Mouse (Mus musculus) forebrain, embryonic 10.5 days (tissue): ENCODE data around the gene Gtpbp2. TPM values are rescaled to one million over a fixed set of nuclear protein-coding genes. Genes with fewer than 3 reads are reported as not detected.

ENCODE experiments used
- DNase-seq: peaks from one replicate; pipeline ENCODE4 v3.0.0-alpha.2; 2017; ENCODE audit warnings: low spot score; ENCODE audit errors: extremely low spot score
- H3K27ac ChIP-seq: fragments of 300-500 bp; sonication (generic); 2 replicates; pipeline ENCODE4 v1.5.1; 2016; ENCODE audit warnings: mild to moderate bottlenecking
- H3K27me3 ChIP-seq: fragments of 300-500 bp; sonication (generic); 2 replicates; pipeline ENCODE4 v1.6.1; 2016; ENCODE audit warnings: mild to moderate bottlenecking; ENCODE audit not compliant: poor library complexity, severe bottlenecking
- H3K36me3 ChIP-seq: fragments of 300-500 bp; sonication (generic); replicated peaks from 2 replicates; pipeline ENCODE4 v1.6.1; 2016; ENCODE audit warnings: mild to moderate bottlenecking, moderate library complexity
- H3K4me1 ChIP-seq: fragments of 300-500 bp; sonication (generic); 2 replicates; pipeline ENCODE4 v1.6.1; 2016
- H3K4me3 ChIP-seq: fragments of 300-500 bp; sonication (generic); 2 replicates; pipeline ENCODE4 v1.5.1; 2016; ENCODE audit warnings: mild to moderate bottlenecking, moderate library complexity
- H3K9me3 ChIP-seq: fragments of 300-500 bp; sonication (generic); 2 replicates; pipeline ENCODE4 v1.6.1; 2016; ENCODE audit warnings: mild to moderate bottlenecking, moderate library complexity
- WGBS: fragments of 180-500 bp; shearing (Covaris S2); methylation state at CpG from one replicate; pipeline ENCODE4 v1.1.7; 2016; 5-methylcytosine and 5-hydroxymethylcytosine counted together
- polyA plus RNA-seq: library from polyadenylated mRNA; unstranded; fragments of >200 nt; fragmentation: Nextera tagmentation; extraction: Ambion mirVana; gene quantifications from 2 replicates; pipeline ENCODE4 v1.2.1, GENCODE M21; 2016

Gtpbp2 gene
- polyA plus RNA-seq, 1 experiment from 2014 or later = 30.0 TPM

DNA sequence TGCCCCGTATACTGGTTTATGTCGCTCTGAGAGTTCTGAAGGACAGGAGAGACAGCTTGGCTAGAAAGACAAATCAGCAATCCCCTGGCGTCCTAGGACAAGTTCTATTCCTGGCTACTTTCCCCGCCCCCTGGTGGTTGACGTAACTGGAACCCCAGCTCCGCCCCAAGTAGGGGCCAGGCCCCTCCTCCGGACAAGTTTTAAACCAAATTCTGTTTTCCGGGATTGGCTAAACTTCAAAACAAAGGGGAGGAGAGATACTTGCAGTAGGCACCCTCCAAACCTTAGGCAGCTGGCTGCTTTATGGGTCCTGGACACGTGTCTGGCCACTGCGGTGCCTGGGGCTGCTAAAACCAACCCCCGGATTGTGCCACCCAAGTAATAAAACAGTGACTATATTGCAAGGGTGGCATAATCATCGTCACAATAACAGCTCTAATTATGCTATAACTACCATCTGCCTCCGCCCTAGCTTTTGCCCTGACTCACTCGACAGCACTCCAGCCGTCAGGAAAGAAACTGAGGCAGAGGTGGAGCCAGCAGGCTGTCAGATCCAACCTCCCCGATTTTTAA lies 656 bp upstream of the Gtpbp2 start:
- H3K4me1 ChIP-seq = peaks cover 31% of the 10 kb centered on the region
- no peaks in the 10 kb centered on the region for H3K27me3 ChIP-seq
- peak overlapping the region; percentile 92 for H3K27ac ChIP-seq
- H3K36me3 ChIP-seq = peaks cover 28% of the 10 kb centered on the region
- peak overlapping the region; percentile 88 for H3K4me3 ChIP-seq
- DNase-seq = peak; percentile 85
- no peaks in the 10 kb centered on the region for H3K9me3 ChIP-seq
- 0% methylated on average over 16 of the region's 16 CpGs for WGBS

DNA sequence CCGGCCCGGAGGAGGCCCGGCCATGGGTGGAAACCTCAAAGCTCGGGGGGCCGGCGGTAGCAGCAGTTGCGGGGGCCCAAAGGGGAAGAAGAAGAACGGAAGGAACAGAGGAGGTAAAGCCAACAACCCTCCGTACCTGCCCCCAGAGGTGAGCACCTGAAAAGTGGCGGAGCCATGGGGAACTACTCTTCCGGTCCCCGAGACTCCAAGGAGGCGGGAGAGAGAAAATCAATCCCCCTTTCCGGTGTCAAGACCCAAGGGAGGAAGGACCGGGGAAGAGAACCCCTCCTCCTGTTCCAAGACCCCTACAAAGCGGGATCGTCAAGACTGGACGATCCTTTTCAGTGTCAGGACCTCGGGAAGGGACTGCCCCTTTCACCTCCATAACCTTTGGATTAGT lies 347 bp downstream of the Gtpbp2 start:
- Histone ChIP-seq H3K27me3 (no peaks in the 10 kb centered on the region), H3K36me3 (peaks cover 38% of the 10 kb centered on the region), H3K9me3 (no peaks in the 10 kb centered on the region), H3K4me3 (peak overlapping the region; percentile 88), H3K27ac (peak overlapping the region; percentile 92), H3K4me1 (peaks cover 31% of the 10 kb centered on the region)
- no peak for DNase-seq
- WGBS = under 1% methylated on average over 19 of the region's 19 CpGs

- no peaks in the 10 kb centered on the region for H3K9me3 ChIP-seq
- DNase-seq = no peak
- H3K27ac ChIP-seq = peak overlapping the region; percentile 92
- peak overlapping the region; percentile 88 for H3K4me3 ChIP-seq
- peaks cover 31% of the 10 kb centered on the region for H3K4me1 ChIP-seq
- WGBS = 52% methylated on average over 9 of the region's 9 CpGs
- H3K36me3 ChIP-seq = peaks cover 43% of the 10 kb centered on the region
- H3K27me3 ChIP-seq = no peaks in the 10 kb centered on the region
Measured at GRCm38 (mm10) chr17:46161710-46162109, 878 bp downstream of the Gtpbp2 start.

GRCm38 (mm10) chr17:46162551-46162950 lies 1.7 kb downstream of the Gtpbp2 start:
- DNase-seq = no peak
- peaks cover 31% of the 10 kb centered on the region for H3K4me1 ChIP-seq
- H3K4me3 ChIP-seq = peak overlapping the region; percentile 88; the same call in 1 of the 2 replicates
- H3K27me3 ChIP-seq = no peaks in the 10 kb centered on the region
- H3K9me3 ChIP-seq = no peaks in the 10 kb centered on the region
- WGBS = 98% methylated on average over 7 of the region's 7 CpGs
- peaks cover 51% of the 10 kb centered on the region for H3K36me3 ChIP-seq
- no peak overlapping the region for H3K27ac ChIP-seq

- H3K4me1 ChIP-seq = peaks cover 31% of the 10 kb centered on the region
- peaks cover 56% of the 10 kb centered on the region for H3K36me3 ChIP-seq
- no peaks in the 10 kb centered on the region for H3K9me3 ChIP-seq
- H3K27me3 ChIP-seq = no peaks in the 10 kb centered on the region
- 90% methylated on average over 9 of the region's 9 CpGs for WGBS
- no peak overlapping the region for H3K27ac ChIP-seq
- no peak overlapping the region; the same call in 1 of the 2 replicates for H3K4me3 ChIP-seq
- no peak for DNase-seq
Measured at GRCm38 (mm10) chr17:46162951-46163421, 2.2 kb downstream of the Gtpbp2 start.

DNA sequence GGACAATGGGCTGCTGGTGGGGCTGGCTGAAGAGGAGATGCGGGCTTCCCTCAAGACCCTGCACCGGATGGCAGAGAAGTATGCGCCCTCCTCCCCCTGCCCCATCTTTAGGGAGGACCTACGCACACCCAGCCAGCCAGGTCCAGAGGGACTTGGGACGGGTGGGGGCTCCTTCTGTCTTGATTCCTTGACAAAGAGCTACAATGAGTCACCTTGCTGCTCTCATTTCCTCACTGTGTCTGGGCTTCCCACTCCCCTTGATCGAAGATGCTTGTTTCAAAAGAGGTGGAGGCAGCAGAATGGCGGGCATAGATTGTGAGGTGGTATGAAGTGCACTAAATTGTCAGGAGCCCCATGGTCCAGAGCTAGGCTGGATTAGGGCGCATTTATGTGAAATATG lies 3.5 kb downstream of the Gtpbp2 start:
- no peaks in the 10 kb centered on the region for H3K9me3 ChIP-seq
- no peak overlapping the region for H3K27ac ChIP-seq
- H3K36me3 ChIP-seq = peaks cover 69% of the 10 kb centered on the region
- DNase-seq = no peak
- 96% methylated on average over 8 of the region's 8 CpGs for WGBS
- H3K27me3 ChIP-seq = no peaks in the 10 kb centered on the region
- H3K4me3 ChIP-seq = no peak overlapping the region
- H3K4me1 ChIP-seq = peaks cover 31% of the 10 kb centered on the region

GRCm38 (mm10) chr17:46164791-46165190 lies 4.0 kb downstream of the Gtpbp2 start:
- no peak for DNase-seq
- WGBS = 94% methylated on average over 10 of the region's 10 CpGs
- H3K27me3 ChIP-seq = no peaks in the 10 kb centered on the region
- H3K4me3 ChIP-seq = no peak overlapping the region
- peaks cover 74% of the 10 kb centered on the region for H3K36me3 ChIP-seq
- H3K27ac ChIP-seq = no peak overlapping the region
- H3K9me3 ChIP-seq = no peaks in the 10 kb centered on the region
- peaks cover 27% of the 10 kb centered on the region for H3K4me1 ChIP-seq

DNA sequence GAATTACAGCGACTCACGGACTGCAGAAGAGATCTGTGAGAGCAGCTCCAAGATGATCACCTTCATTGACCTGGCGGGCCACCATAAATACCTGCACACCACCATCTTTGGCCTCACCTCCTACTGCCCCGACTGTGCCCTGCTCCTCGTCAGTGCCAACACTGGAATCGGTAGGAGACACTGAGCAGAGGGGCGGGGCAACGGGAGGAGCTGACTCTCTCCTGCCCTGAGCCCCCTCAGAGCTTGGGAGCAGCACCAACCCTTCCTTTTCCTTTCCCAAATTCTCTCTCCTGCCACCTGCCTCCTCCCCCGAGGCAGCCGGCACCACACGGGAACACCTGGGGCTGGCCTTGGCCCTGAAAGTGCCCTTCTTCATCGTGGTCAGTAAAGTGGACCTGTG lies 4.6 kb downstream of the Gtpbp2 start:
- Histone ChIP-seq H3K27ac (no peak overlapping the region), H3K9me3 (no peaks in the 10 kb centered on the region), H3K4me3 (no peak overlapping the region), H3K27me3 (no peaks in the 10 kb centered on the region), H3K4me1 (peaks cover 21% of the 10 kb centered on the region), H3K36me3 (peaks cover 80% of the 10 kb centered on the region)
- DNase-seq = no peak
- WGBS = 91% methylated on average over 12 of the region's 12 CpGs

GRCm38 (mm10) chr17:46166270-46166669 lies 5.4 kb downstream of the Gtpbp2 start:
- Histone ChIP-seq H3K4me3 (no peak overlapping the region), H3K27ac (no peak overlapping the region), H3K36me3 (peaks cover 89% of the 10 kb centered on the region), H3K27me3 (no peaks in the 10 kb centered on the region), H3K9me3 (no peaks in the 10 kb centered on the region), H3K4me1 (peaks cover 20% of the 10 kb centered on the region)
- DNase-seq = no peak
- 88% methylated on average over 5 of the region's 5 CpGs for WGBS

GRCm38 (mm10) chr17:46167014-46167413 lies 6.2 kb downstream of the Gtpbp2 start:
- Histone ChIP-seq H3K27me3 (no peaks in the 10 kb centered on the region), H3K27ac (no peak overlapping the region), H3K4me1 (peaks cover 12% of the 10 kb centered on the region), H3K9me3 (no peaks in the 10 kb centered on the region), H3K4me3 (no peak overlapping the region), H3K36me3 (peaks cover 95% of the 10 kb centered on the region)
- 89% methylated on average over 11 of the region's 11 CpGs for WGBS
- DNase-seq = no peak

DNA sequence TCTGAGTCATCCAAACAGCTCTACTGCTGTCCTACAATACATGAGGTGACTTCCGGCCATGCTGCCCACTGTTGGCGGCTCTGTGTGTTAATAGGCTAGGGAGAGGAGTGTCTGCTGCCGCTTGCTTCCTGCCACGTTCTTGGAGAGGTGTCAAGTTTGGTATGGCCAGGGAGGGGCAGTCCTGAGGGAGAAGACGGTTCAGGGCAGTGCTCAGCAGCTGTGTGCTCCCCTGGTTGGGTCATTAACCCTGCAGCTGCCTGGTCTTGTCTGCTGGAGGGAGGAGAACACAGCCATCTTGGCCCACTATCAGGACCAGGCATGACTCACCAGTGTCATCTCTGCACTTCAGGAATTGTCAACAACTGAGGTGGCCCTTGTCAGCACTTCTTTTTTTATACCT lies 7.5 kb downstream of the Gtpbp2 start:
- Histone ChIP-seq H3K27me3 (no peaks in the 10 kb centered on the region), H3K27ac (no peak overlapping the region), H3K36me3 (peaks cover 99% of the 10 kb centered on the region), H3K9me3 (no peaks in the 10 kb centered on the region), H3K4me3 (no peak overlapping the region), H3K4me1 (no peaks in the 10 kb centered on the region)
- 72% methylated on average over 5 of the region's 5 CpGs for WGBS
- no peak for DNase-seq

GRCm38 (mm10) chr17:46168768-46169167 lies 7.9 kb downstream of the Gtpbp2 start:
- no peak for DNase-seq
- peaks cover 98% of the 10 kb centered on the region for H3K36me3 ChIP-seq
- WGBS = 93% methylated on average over 5 of the region's 5 CpGs

GRCm38 (mm10) chr17:46170538-46170937 lies 9.7 kb downstream of the Gtpbp2 start:
- Histone ChIP-seq H3K9me3 (no peaks in the 10 kb centered on the region), H3K27ac (no peak overlapping the region), H3K4me3 (no peak overlapping the region), H3K36me3 (peaks cover 94% of the 10 kb centered on the region), H3K27me3 (no peaks in the 10 kb centered on the region), H3K4me1 (no peaks in the 10 kb centered on the region)
- 74% methylated on average over 3 of the region's 3 CpGs for WGBS
- DNase-seq = no peak

More at GRCm38 (mm10) chr17:46168768-46169167, 7.9 kb downstream of the Gtpbp2 start:
- Histone ChIP-seq H3K27ac (no peak overlapping the region), H3K27me3 (no peaks in the 10 kb centered on the region), H3K4me1 (no peaks in the 10 kb centered on the region), H3K4me3 (no peak overlapping the region), H3K9me3 (no peaks in the 10 kb centered on the region)
